Mouse (Mus musculus): ENCODE measurements around the gene Cenpv.

DNA sequence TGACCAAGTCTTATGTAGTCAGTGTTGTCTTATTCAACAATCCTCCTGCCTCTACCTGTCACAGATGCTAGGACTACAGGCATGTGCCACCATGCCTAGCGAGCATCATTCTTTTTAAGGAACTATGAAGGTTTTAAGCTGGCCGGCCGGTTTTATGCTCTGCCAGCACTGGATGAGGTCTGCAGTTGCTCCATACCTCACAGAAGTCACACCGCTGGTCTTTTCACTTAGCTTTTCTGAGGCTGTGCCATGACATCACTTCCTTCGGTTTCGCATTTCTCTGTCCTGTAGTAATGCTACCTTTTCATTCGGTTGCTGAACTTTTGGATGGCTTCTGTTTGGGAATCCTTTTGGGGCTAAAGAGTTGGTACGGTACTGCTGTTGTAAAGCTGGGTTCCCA is 2.5 kb upstream of the Cenpv start:
- TF ChIP-seq CTCF (IDR thresholded peaks at IDR 0.05; ENCODE audit: borderline replicate concordance, insufficient read depth, low read depth, low read length) = no peak
- TF ChIP-seq POLR2A (IDR thresholded peaks at IDR 0.05; ENCODE audit: borderline replicate concordance, insufficient read depth, low read length) = no peak

All from cerebellum, adult 2 months (tissue).